Mouse (Mus musculus) monocyte, adult 5-6 weeks (primary cell): ENCODE measurements around the gene Olfr1223. TPM values are rescaled to one million over a fixed set of nuclear protein-coding genes. Genes with fewer than 3 reads are reported as not detected.
"Not testable (repeated sequence)": the region's sequence is repeated elsewhere in the genome, so short reads cannot be mapped to it uniquely, and the experiment has no call there.

Source experiments
- ATAC-seq: fragments of 153-309, 156-312 bp; replicated peaks from 2 replicates; pipeline ENCODE4 v1.8.0; 2017; ENCODE audit warnings: mild to moderate bottlenecking; ENCODE audit not compliant: low TSS enrichment, insufficient number of reproducible peaks, severe bottlenecking, poor library complexity, low FRiP score
- total RNA-seq: library from RNA; stranded (forward); fragments of 200-1000, 200-491, 200-594 nt; gene quantifications from 3 replicates; pipeline ENCODE4 v1.2.3, GENCODE M21; 2017

Gene Olfr1223
- not detected in 3 replicates for total RNA-seq

- ATAC-seq: no peak
These were observed at the start of gene Olfr1223 for GRCm38 (mm10) chr2:89151460-89151859. Gene Olfr1223, minus strand, starts transcription at chr2:89151560.

GRCm38 (mm10) chr2:89199948-89200347 is 48.6 kb upstream of the Olfr1223 start, which contains the start of gene Olfr1226:
Gene Olfr1226, minus strand, starts transcription at chr2:89200048.
- ATAC-seq: no peak

GRCm38 (mm10) chr2:89196325-89196982 is 45.1 kb upstream of the Olfr1223 start:
- no peak for ATAC-seq

GRCm38 (mm10) chr2:89174569-89174968 is 23.2 kb upstream of the Olfr1223 start, which contains the start of gene Olfr1225:
Gene Olfr1225, minus strand, starts transcription at chr2:89174669.
- ATAC-seq: no peak

- not testable (repeated sequence) for ATAC-seq
These were observed 13.4 kb upstream of the Olfr1223 start for GRCm38 (mm10) chr2:89164711-89165110.

GRCm38 (mm10) chr2:89163991-89164390 is 12.6 kb upstream of the Olfr1223 start, which contains the start of gene Olfr1224-ps1:
Gene Olfr1224-ps1, minus strand, starts transcription at chr2:89164091.
- ATAC-seq: not testable (repeated sequence)

- ATAC-seq: no peak
These were observed 18.4 kb downstream of the Olfr1223 start, which contains the start of gene Olfr1222 for GRCm38 (mm10) chr2:89132954-89133353. Gene Olfr1222, minus strand, starts transcription at chr2:89133054.

- ATAC-seq: no peak
These were observed 34.2 kb downstream of the Olfr1223 start, which contains the start of gene Olfr1221 for GRCm38 (mm10) chr2:89117183-89117582. Gene Olfr1221, minus strand, starts transcription at chr2:89117283.

GRCm38 (mm10) chr2:89106735-89107134 is 44.6 kb downstream of the Olfr1223 start, which contains the start of gene Olfr1220:
Gene Olfr1220, minus strand, starts transcription at chr2:89106835.
- ATAC-seq: no peak

GRCm38 (mm10) chr2:89105651-89106050 is 45.7 kb downstream of the Olfr1223 start:
- no peak for ATAC-seq

- ATAC-seq: no peak
These were observed 57.5 kb downstream of the Olfr1223 start for GRCm38 (mm10) chr2:89093848-89094247.

Other genes with a start within 250 kb of the Olfr1223 start
- gene Olfr1208, start 249.2 kb downstream of the Olfr1223 start, total RNA-seq: not detected in 3 replicates
- gene Olfr1209, start 236.4 kb downstream of the Olfr1223 start, total RNA-seq: not detected in 3 replicates
- gene Olfr1211, start 213.4 kb downstream of the Olfr1223 start, total RNA-seq: 0.75 TPM in 1 of 3 replicates, not detected in the others
- gene Olfr1212, start 197.6 kb downstream of the Olfr1223 start, total RNA-seq: not detected in 3 replicates
- not detected in 3 replicates for gene Gm13762, start 171.3 kb downstream of the Olfr1223 start, total RNA-seq
- not detected in 3 replicates for gene Olfr1214, start 158.9 kb downstream of the Olfr1223 start, total RNA-seq
- not detected in 3 replicates for gene Olfr1215, start 144.6 kb downstream of the Olfr1223 start, total RNA-seq
- gene Olfr1216, start 133.2 kb downstream of the Olfr1223 start, total RNA-seq: not detected in 3 replicates
- not detected in 3 replicates for gene Olfr1217, start 119.5 kb downstream of the Olfr1223 start, total RNA-seq
- not detected in 3 replicates for gene Olfr1218, start 90.4 kb downstream of the Olfr1223 start, total RNA-seq
- not detected in 3 replicates for gene Olfr1219, start 68.0 kb downstream of the Olfr1223 start, total RNA-seq
- gene Olfr1220, start 44.7 kb downstream of the Olfr1223 start, total RNA-seq: not detected in 3 replicates
- not detected in 3 replicates for gene Olfr1221, start 34.3 kb downstream of the Olfr1223 start, total RNA-seq
- gene Olfr1222, start 18.5 kb downstream of the Olfr1223 start, total RNA-seq: 0.96 TPM in 1 of 3 replicates, not detected in the others
- not detected in 3 replicates for gene Olfr1224-ps1, start 12.5 kb upstream of the Olfr1223 start, total RNA-seq
- gene Olfr1225, start 23.1 kb upstream of the Olfr1223 start, total RNA-seq: not detected in 3 replicates
- not detected in 3 replicates for gene Olfr1226, start 48.5 kb upstream of the Olfr1223 start, total RNA-seq
- 1.0 TPM in 1 of 3 replicates, not detected in the others for gene Olfr1228, start 102.5 kb upstream of the Olfr1223 start, total RNA-seq
- not detected in 3 replicates for gene Olfr1229, start 136.5 kb upstream of the Olfr1223 start, total RNA-seq
- not detected in 3 replicates for gene Olfr1230, start 145.7 kb upstream of the Olfr1223 start, total RNA-seq
- gene Olfr1231, start 155.5 kb upstream of the Olfr1223 start, total RNA-seq: 1.3 TPM in 1 of 3 replicates, not detected in the others
- not detected in 3 replicates for gene Olfr1232, start 178.1 kb upstream of the Olfr1223 start, total RNA-seq
- not detected in 3 replicates for gene Olfr1233, start 190.8 kb upstream of the Olfr1223 start, total RNA-seq
- not detected in 3 replicates for gene Olfr1234, start 213.3 kb upstream of the Olfr1223 start, total RNA-seq